Mouse (Mus musculus): ENCODE measurements around the gene Slc51a. TPM values are rescaled to one million over a fixed set of nuclear protein-coding genes. Genes with fewer than 3 reads are reported as not detected.

The Slc51a gene
- polyA plus RNA-seq, 2 experiments, result 0.16 to 1.2 TPM

- H3K27me3 ChIP-seq (ENCODE audit: control insufficient read depth, insufficient read depth, low read length), result no peaks in the 10 kb centered on the region
- WGBS (ENCODE audit: insufficient replicate concordance), result 90% methylated on average over 1 of the region's 1 CpGs
- H3K9me3 ChIP-seq (ENCODE audit: control insufficient read depth, low read length), result no peaks in the 10 kb centered on the region
- peaks cover 21% of the 10 kb centered on the region for H3K36me3 ChIP-seq (replicated peaks; ENCODE audit: control insufficient read depth, insufficient read depth, low read depth)
- H3K4me2 ChIP-seq (ENCODE audit: low read depth), result no peak overlapping the region
- ATAC-seq (ENCODE audit: insufficient read depth), result no peak
- no peak for DNase-seq (ENCODE audit: low read depth in 3 of 3, low spot score in 3 of 3)
- H3K27ac ChIP-seq, result no peak overlapping the region
- H3K9ac ChIP-seq (replicated peaks), result no peak overlapping the region
- H3K4me3 ChIP-seq (ENCODE audit: insufficient read depth in 1 of 2, low read depth in 2 of 2, low read length in 2 of 2), result no peak overlapping the region
- TF ChIP-seq CTCF (IDR thresholded peaks at IDR 0.05; ENCODE audit: low read depth) (no peak), EP300 (IDR thresholded peaks at IDR 0.05; ENCODE audit: low read depth) (no peak)
- H3K4me1 ChIP-seq (replicated peaks; ENCODE audit: control insufficient read depth in 2 of 2, insufficient read depth in 2 of 2, low read length in 1 of 2), result peaks cover 13 to 20% of the 10 kb centered on the region in 2 experiments
Observed at GRCm38 (mm10) chr16:32437266-32437665, 50.4 kb downstream of the Slc51a start.

- Histone ChIP-seq H3K9me3 (ENCODE audit: control insufficient read depth, low read length) (no peaks in the 10 kb centered on the region), H3K4me2 (ENCODE audit: low read depth) (no peak overlapping the region), H3K36me3 (replicated peaks; ENCODE audit: control insufficient read depth, insufficient read depth, low read depth) (peaks cover 21% of the 10 kb centered on the region), H3K9ac (replicated peaks) (no peak overlapping the region), H3K27ac (no peak overlapping the region), H3K27me3 (ENCODE audit: control insufficient read depth, insufficient read depth, low read length) (no peaks in the 10 kb centered on the region), H3K4me1 (replicated peaks; ENCODE audit: control insufficient read depth in 2 of 2, insufficient read depth in 2 of 2, low read length in 1 of 2) (peaks cover 19 to 24% of the 10 kb centered on the region in 2 experiments), H3K4me3 (ENCODE audit: insufficient read depth in 1 of 2, low read depth in 2 of 2, low read length in 2 of 2) (no peak overlapping the region)
- ATAC-seq (ENCODE audit: insufficient read depth) (no peak), DNase-seq (ENCODE audit: low read depth in 3 of 3, low spot score in 3 of 3) (no peak)
- no peak for TF ChIP-seq EP300 (IDR thresholded peaks at IDR 0.05; ENCODE audit: low read depth)
- no peak for TF ChIP-seq CTCF (IDR thresholded peaks at IDR 0.05; ENCODE audit: low read depth)
- WGBS (ENCODE audit: insufficient replicate concordance), result 41% methylated on average over 1 of the region's 1 CpGs
Observed at GRCm38 (mm10) chr16:32436657-32437056, 51.0 kb downstream of the Slc51a start.

- TF ChIP-seq EP300 (IDR thresholded peaks at IDR 0.05; ENCODE audit: low read depth) (no peak), CTCF (IDR thresholded peaks at IDR 0.05; ENCODE audit: low read depth) (no peak)
- DNase-seq (ENCODE audit: low read depth in 3 of 3, low spot score in 3 of 3) (no peak), ATAC-seq (ENCODE audit: insufficient read depth) (no peak)
- Histone ChIP-seq H3K4me3 (ENCODE audit: insufficient read depth in 1 of 2, low read depth in 2 of 2, low read length in 2 of 2) (no peak overlapping the region), H3K4me2 (ENCODE audit: low read depth) (no peak overlapping the region), H3K27ac (no peak overlapping the region), H3K36me3 (replicated peaks; ENCODE audit: control insufficient read depth, insufficient read depth, low read depth) (peaks cover 13% of the 10 kb centered on the region), H3K27me3 (ENCODE audit: control insufficient read depth, insufficient read depth, low read length) (no peaks in the 10 kb centered on the region), H3K9me3 (ENCODE audit: control insufficient read depth, low read length) (no peaks in the 10 kb centered on the region), H3K9ac (replicated peaks) (no peak overlapping the region), H3K4me1 (replicated peaks; ENCODE audit: control insufficient read depth in 2 of 2, insufficient read depth in 2 of 2, low read length in 1 of 2) (peaks cover 23 to 27% of the 10 kb centered on the region in 2 experiments)
Observed at GRCm38 (mm10) chr16:32434691-32435090, 53.0 kb downstream of the Slc51a start.

GRCm38 (mm10) chr16:32434066-32434465 lies 53.6 kb downstream of the Slc51a start:
- ATAC-seq (ENCODE audit: insufficient read depth), result no peak
- TF ChIP-seq EP300 (IDR thresholded peaks at IDR 0.05; ENCODE audit: low read depth) (no peak), CTCF (IDR thresholded peaks at IDR 0.05; ENCODE audit: low read depth) (no peak)
- Histone ChIP-seq H3K27ac (0 out of 2 replicates have a peak overlapping the region, but pooled peaks have one; percentile 24), H3K4me3 (ENCODE audit: insufficient read depth in 1 of 2, low read depth in 2 of 2, low read length in 2 of 2) (no peak overlapping the region), H3K9me3 (ENCODE audit: control insufficient read depth, low read length) (no peaks in the 10 kb centered on the region), H3K4me2 (ENCODE audit: low read depth) (peak overlapping the region; percentile 90), H3K27me3 (ENCODE audit: control insufficient read depth, insufficient read depth, low read length) (no peaks in the 10 kb centered on the region), H3K4me1 (replicated peaks; ENCODE audit: control insufficient read depth in 2 of 2, insufficient read depth in 2 of 2, low read length in 1 of 2) (peaks cover 29 to 30% of the 10 kb centered on the region in 2 experiments), H3K9ac (replicated peaks) (0 out of 2 replicates have a peak overlapping the region, but pooled peaks have one; percentile 1), H3K36me3 (replicated peaks; ENCODE audit: control insufficient read depth, insufficient read depth, low read depth) (peaks cover 13% of the 10 kb centered on the region)
- no peak for DNase-seq (ENCODE audit: low read depth in 3 of 3, low spot score in 3 of 3)
- 9% methylated on average over 6 of the region's 6 CpGs for WGBS (ENCODE audit: insufficient replicate concordance)

GRCm38 (mm10) chr16:32433138-32433537 lies 54.5 kb downstream of the Slc51a start:
- WGBS (ENCODE audit: insufficient replicate concordance), result 65% methylated on average over 2 of the region's 2 CpGs
- H3K9me3 ChIP-seq (ENCODE audit: control insufficient read depth, low read length), result no peaks in the 10 kb centered on the region
- H3K9ac ChIP-seq (replicated peaks), result no peak overlapping the region; the same call in 1 of the 2 replicates

More at GRCm38 (mm10) chr16:32433138-32433537, 54.5 kb downstream of the Slc51a start:
- H3K27ac ChIP-seq, result no peak overlapping the region; the same call in 1 of the 2 replicates
- peak overlapping the region in 1 of 2 experiments; percentile 26; a peak in 2 of 4 replicates for H3K4me3 ChIP-seq (ENCODE audit: insufficient read depth in 1 of 2, low read depth in 2 of 2, low read length in 2 of 2)
- no peaks in the 10 kb centered on the region for H3K27me3 ChIP-seq (ENCODE audit: control insufficient read depth, insufficient read depth, low read length)
- H3K4me1 ChIP-seq (replicated peaks; ENCODE audit: control insufficient read depth in 2 of 2, insufficient read depth in 2 of 2, low read length in 1 of 2), result peaks cover 29 to 30% of the 10 kb centered on the region in 2 experiments
- TF ChIP-seq CTCF (IDR thresholded peaks at IDR 0.05; ENCODE audit: low read depth), result no peak
- peak overlapping the region; percentile 90 for H3K4me2 ChIP-seq (ENCODE audit: low read depth)
- peaks cover 13% of the 10 kb centered on the region for H3K36me3 ChIP-seq (replicated peaks; ENCODE audit: control insufficient read depth, insufficient read depth, low read depth)
- DNase-seq (ENCODE audit: low read depth in 3 of 3, low spot score in 3 of 3), result no peak
- ATAC-seq (ENCODE audit: insufficient read depth), result no peak

All from liver, embryonic 14.5 days (tissue).